Mouse (Mus musculus): ENCODE data around the gene Sipa1l2.

DNA sequence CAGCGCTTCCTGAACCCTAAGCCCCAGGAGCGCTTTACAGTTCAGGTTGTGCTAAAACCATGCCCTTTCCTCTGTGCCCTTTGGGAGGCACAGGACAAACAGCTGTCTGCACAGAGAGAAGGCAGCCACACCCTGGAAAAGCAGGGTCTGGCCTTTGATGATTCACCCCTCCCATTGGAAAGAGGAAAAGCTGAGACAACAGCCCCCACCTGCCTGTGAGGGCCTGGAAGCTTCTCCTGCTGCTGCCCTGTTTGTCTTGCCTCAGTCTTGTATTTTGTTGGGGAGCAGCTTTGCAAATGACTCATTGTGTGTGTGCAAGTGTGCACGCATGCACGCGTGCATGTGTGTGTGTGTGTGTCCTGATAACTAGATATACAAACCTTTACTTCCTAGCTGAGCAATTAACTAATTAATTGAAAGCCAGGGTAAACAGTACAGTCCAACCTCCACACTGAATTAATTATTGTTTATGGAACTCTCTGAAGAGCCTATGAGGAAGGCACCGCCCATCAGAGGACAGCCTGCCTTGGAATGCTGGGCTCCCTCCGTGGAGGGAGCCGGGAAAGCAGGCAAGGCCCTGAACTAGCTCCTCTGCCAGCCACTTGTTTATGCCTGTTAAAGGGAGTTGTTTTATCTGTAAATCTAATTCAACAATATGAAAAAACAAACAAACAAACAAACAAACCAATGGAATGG is 35.4 kb upstream of the Sipa1l2 start:
- TF ChIP-seq CTCF (IDR thresholded peaks at IDR 0.05; ENCODE audit: low read depth, low read length) (no peak), TAL1 (conservative IDR thresholded peaks at IDR 0.05; ENCODE audit: low read depth, low read length) (no peak), GATA1 (IDR thresholded peaks at IDR 0.05; ENCODE audit: borderline replicate concordance, low read length) (no peak), POLR2AphosphoS5 (IDR thresholded peaks at IDR 0.05; ENCODE audit: insufficient replicate concordance, low read depth, low read length) (no peak)
